In the genomic region with DNA sequence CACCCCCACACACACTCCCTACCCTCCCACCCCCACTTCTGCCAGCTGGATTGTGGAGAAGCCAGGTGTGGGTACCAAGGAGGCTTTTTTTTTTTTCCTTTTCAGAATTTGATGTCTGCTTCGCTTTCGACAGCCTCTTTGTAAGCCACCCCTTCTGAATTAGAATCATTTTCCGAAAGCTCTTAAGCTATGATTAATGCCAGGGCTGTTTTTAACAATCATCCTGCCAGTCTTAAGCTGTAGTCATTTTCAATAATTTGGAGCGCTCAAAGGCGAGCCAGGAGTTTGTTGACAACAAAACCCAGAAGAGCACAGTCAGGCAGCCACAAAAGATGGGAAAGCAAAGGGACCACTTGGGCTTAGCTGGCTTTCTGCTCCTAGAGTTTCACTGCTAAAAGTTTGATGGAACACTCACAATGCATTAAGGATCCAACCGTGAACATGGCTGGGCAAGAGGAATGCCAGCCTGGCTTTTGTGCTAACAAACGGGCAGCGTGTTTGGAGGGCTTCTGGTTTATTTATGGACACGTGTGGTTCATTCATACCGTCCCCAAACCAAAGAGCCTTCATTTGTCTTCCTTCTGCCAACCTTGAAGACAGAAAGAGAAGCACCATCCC, we compare ENCODE assay signal across 14 mouse cellular contexts.
DNase-seq lines count a peak whose midpoint lies in the region; ATAC-seq and TF ChIP-seq lines count a peak whose summit lies in the region.
"Had no signal": no experiment of that assay in that cellular context is flagged by ENCODE, and none has a peak within 500 bp of the region (broad histone marks: within the 10 kb centered on the region; RNA-seq: fewer than 3 reads in every experiment).

No protein-coding gene starts in this region.

- H3K27me3 ChIP-seq in embryonic facial prominence, embryonic 13.5 days, result no peaks in the 10 kb centered on the region
- no peaks in the 10 kb centered on the region for H3K27me3 ChIP-seq in forebrain, postnatal 0 days (ENCODE audit: insufficient read depth, low read length)

- no peak overlapping the region for H3K4me3 ChIP-seq in layer of hippocampus, adult 2 months
- H3K4me3 ChIP-seq in embryonic facial prominence, embryonic 13.5 days, result no peak overlapping the region
- H3K4me3 ChIP-seq in forebrain, postnatal 0 days (ENCODE audit: low read depth, low read length), result no peak overlapping the region
- H3K4me3 ChIP-seq: limb, embryonic 13.5 days had no signal

- peak overlapping the region; percentile 61 for H3K27ac ChIP-seq in layer of hippocampus, adult 2 months
- peak overlapping the region; percentile 2; the same call in 1 of the 2 replicates for H3K27ac ChIP-seq in embryonic facial prominence, embryonic 13.5 days
- H3K27ac ChIP-seq in forebrain, postnatal 0 days (ENCODE audit: low read depth, low read length), result peak overlapping the region; percentile 79
- H3K27ac ChIP-seq: limb, embryonic 13.5 days; liver, embryonic 14.5 days had no signal

- DNase-seq in layer of hippocampus, adult 2 months (ENCODE audit: low spot score in 2 of 2), result no peak
- DNase-seq in layer of hippocampus, postnatal 25 days (ENCODE audit: extremely low spot score in 1 of 2, low spot score in 1 of 2), result no peak
- peak; percentile 45 for DNase-seq in forebrain, postnatal 0 days
- no peak for DNase-seq in right cerebral cortex, postnatal 36 days (ENCODE audit: low spot score in 2 of 2)
- no peak for DNase-seq in urinary bladder, postnatal 36 days (ENCODE audit: low spot score in 2 of 2)
- no peak for DNase-seq in gastrocnemius, adult 8-10 months (ENCODE audit: low spot score in 2 of 2)
- DNase-seq: cerebellum, postnatal 10 days; heart, postnatal 4 days; kidney, adult 11 months; kidney, postnatal 36 days; midbrain, embryonic 14.5 days had no signal

- H3K9me3 ChIP-seq in embryonic facial prominence, embryonic 13.5 days, result no peaks in the 10 kb centered on the region
- H3K9me3 ChIP-seq in forebrain, postnatal 0 days (ENCODE audit: low read length), result no peaks in the 10 kb centered on the region
- H3K9me3 ChIP-seq: limb, embryonic 13.5 days had no signal

- H3K9ac ChIP-seq in embryonic facial prominence, embryonic 13.5 days, result no peak overlapping the region
- no peak overlapping the region for H3K9ac ChIP-seq in forebrain, postnatal 0 days
- H3K9ac ChIP-seq: limb, embryonic 13.5 days; liver, embryonic 14.5 days had no signal

- WGBS in embryonic facial prominence, embryonic 13.5 days, result 45% methylated on average over 10 of the region's 10 CpGs
- 33% methylated on average over 10 of the region's 10 CpGs for WGBS in forebrain, postnatal 0 days

- no peak for ATAC-seq in embryonic facial prominence, embryonic 13.5 days (ENCODE audit: insufficient number of reproducible peaks, insufficient read depth, low FRiP score, low TSS enrichment, low read depth)
- peak; percentile 57 for ATAC-seq in forebrain, postnatal 0 days

- H3K4me1 ChIP-seq in embryonic facial prominence, embryonic 13.5 days, result peaks cover 34% of the 10 kb centered on the region
- peaks cover 17% of the 10 kb centered on the region; the same call in 1 of the 2 replicates for H3K4me1 ChIP-seq in forebrain, postnatal 0 days (ENCODE audit: insufficient read depth)

- no peak overlapping the region; the same call in 1 of the 2 replicates for H3K4me2 ChIP-seq in embryonic facial prominence, embryonic 13.5 days
- no peak overlapping the region for H3K4me2 ChIP-seq in forebrain, postnatal 0 days (ENCODE audit: low read depth)
- H3K4me2 ChIP-seq: limb, embryonic 13.5 days had no signal

- no peaks in the 10 kb centered on the region for H3K36me3 ChIP-seq in embryonic facial prominence, embryonic 13.5 days
- H3K36me3 ChIP-seq in forebrain, postnatal 0 days (ENCODE audit: insufficient read depth), result no peaks in the 10 kb centered on the region
- H3K36me3 ChIP-seq: limb, embryonic 13.5 days had no signal

- no peak for TF ChIP-seq CTCF in layer of hippocampus, adult 2 months (conservative IDR thresholded peaks at IDR 0.05)
- no peak for TF ChIP-seq CTCF in forebrain, postnatal 0 days (IDR thresholded peaks at IDR 0.05; ENCODE audit: low read depth)

Comparison
In these comparisons a context has a peak if more than half of its experiments do, and no peak if none do; other contexts are left out.
1. H3K27ac ChIP-seq: peak in every context shown above with its lines; median percentile 79 in forebrain, postnatal 0 days; 61 in layer of hippocampus, adult 2 months; 2 in embryonic facial prominence, embryonic 13.5 days.